Mouse (Mus musculus) skeletal muscle tissue, adult 2 months (tissue): ENCODE measurements at regions not wholly inside any gene's neighbourhood (a gene's known extent, or its start where the extent isn't known, plus 50 kb on each side); places are given as distances from the start of the nearest gene placed in this dataset.

Experiments used
- DNase-seq: peaks from one replicate; pipeline ENCODE4 v3.0.0-alpha.2; 2012; ENCODE audit warnings: low read depth, low spot score

- no peak for DNase-seq
These were observed 179.2 kb upstream of the Tas2r134 start for GRCm38 (mm10) chr2:51448121-51448520.

DNA sequence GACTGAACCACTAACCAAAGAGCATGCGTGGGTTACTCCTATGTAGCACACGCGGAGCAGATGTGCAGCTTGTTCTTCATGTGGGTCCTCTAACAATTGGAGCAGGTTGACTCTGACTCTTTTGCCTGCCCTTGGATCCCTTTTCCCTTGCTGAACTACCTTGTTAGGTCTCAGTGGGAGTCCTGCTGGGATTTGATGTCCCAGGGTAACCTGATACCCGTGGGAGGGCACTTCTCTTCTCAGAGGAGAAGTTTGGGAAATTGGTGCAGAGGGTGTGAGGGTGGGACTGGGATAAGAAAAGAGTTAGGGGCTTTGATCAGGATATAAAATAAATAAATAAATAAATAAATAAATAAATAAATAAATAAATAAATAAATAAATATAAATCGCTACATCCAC is 179.7 kb upstream of the Tas2r134 start:
- DNase-seq = no peak

- DNase-seq = no peak
These were observed 182.8 kb upstream of the Tas2r134 start for GRCm38 (mm10) chr2:51444386-51445080.

GRCm38 (mm10) chr2:51443946-51444345 is 183.4 kb upstream of the Tas2r134 start:
- DNase-seq = no peak

- no peak for DNase-seq
These were observed 188.3 kb upstream of the Tas2r134 start for GRCm38 (mm10) chr2:51439047-51439446.

DNA sequence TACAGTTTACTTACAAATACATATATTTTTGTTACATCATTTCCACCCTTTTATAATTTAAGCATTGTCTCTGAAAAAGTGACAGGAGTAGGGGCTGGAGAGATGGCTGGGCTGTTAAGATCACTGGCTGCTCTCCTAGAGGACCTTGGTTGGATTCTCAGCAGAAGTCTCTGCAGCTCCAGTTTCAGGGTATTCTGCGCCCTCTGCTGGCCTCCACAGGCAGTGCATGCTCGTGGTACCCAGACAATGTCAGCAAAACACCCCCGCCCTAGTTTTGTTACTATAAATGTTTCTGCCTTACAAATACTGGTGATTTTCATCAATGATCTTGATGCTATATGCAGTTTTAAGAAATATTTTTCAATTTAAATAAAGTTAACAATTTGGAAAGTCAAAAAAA is 190.7 kb upstream of the Tas2r134 start:
- DNase-seq = no peak

DNA sequence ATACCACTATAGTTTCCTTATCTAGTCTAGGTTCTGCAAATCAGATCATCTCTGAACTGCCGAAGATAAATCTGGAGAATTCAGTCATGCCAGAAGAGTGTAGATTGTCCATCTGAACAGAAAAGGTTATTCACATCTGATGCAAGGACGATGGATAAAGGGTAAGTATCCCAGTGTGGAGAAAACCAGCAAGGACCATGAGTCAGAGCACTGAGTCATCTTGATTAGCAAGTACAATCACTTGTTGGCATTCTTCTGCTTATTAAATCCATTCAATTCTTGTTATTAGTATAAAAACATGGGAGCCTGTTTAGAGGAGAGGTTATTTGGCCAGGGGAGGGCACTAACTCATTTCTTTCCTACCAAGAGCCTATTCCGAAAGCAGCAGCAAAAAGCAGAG is 195.7 kb upstream of the Tas2r134 start:
- no peak for DNase-seq

DNA sequence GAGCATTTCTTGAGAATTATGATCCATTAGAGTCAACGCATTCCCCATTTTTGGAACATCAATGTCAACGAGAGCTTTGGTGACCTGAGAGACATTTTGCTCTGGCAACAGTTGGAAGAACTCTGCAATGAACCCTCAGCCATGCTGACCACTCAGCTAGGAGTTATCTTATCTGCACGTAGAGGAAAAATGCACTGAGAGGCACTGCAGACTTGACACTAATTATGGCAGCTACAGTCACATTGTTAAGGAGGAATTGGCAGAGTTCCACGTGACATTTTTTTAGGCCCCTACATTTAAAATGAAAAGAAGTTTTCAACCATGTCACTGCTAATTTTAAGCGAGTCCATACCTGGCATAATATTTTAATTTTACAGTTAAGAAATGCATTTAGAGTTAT is 197.6 kb upstream of the Tas2r134 start:
- DNase-seq = no peak

- DNase-seq = no peak
These were observed 204.9 kb upstream of the Tas2r134 start for GRCm38 (mm10) chr2:51422442-51422841.

DNA sequence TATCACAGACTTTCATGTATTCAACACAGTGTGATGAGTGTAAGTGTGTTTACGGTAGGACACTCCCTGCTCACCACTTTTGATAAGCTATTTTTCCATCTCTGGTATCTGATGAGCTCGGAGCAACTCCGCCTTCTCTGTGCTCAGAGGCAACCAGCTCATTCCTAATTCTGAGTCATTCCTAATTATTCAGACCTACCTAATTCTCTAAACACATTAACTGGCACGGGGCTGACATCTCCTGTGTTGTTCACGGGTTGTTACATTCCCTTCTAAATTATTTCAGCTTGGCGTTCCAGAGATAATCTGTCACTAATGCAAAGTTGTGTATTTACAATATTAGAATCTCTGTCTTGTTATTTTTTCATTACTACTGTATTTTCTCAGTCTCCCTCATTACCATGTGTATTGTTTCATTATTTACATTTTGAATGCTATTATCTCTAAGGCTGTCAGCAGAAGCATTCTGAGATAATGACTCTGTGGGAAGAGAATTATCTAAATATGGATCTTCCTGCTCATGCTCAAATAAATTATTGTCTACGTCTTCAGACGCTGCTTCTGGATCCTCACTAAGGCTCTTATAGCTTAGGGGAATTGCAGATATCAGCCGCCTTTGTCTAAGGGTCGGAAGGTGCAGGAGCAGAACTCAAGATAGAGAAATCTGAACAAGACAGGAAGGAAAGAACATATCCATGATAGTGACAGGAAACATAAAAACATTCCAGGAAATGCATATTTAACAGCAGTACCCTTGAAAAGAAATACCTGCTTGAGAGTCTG is 209.2 kb upstream of the Tas2r134 start:
- DNase-seq = no peak

- DNase-seq = no peak
These were observed 238.9 kb upstream of the Tas2r134 start for GRCm38 (mm10) chr2:51388390-51388789.

- DNase-seq = no peak
These were observed 238.2 kb upstream of the Rnd3 start for GRCm38 (mm10) chr2:51387136-51387535.

DNA sequence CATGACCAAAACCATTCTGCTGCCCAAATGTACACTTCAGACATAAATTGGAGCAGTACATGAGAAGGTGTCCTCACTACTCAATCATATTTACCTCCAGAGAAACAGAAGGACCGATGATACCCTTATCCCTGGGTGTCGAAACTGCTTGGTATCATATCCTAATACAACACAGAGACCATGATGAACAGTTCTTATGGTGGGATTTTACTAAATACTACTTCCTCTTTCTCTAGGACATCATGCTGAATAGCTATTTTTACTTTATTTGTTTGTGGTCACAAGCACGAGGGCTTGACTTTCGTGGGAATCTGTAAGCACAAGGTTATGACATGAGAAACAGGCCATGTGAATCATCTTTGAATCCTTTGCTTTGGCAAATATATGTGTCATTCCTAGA is 227.7 kb upstream of the Rnd3 start:
- no peak for DNase-seq

- no peak for DNase-seq
These were observed 225.7 kb upstream of the Rnd3 start for GRCm38 (mm10) chr2:51374636-51375035.

GRCm38 (mm10) chr2:51372771-51373170 is 223.9 kb upstream of the Rnd3 start:
- DNase-seq = no peak

DNA sequence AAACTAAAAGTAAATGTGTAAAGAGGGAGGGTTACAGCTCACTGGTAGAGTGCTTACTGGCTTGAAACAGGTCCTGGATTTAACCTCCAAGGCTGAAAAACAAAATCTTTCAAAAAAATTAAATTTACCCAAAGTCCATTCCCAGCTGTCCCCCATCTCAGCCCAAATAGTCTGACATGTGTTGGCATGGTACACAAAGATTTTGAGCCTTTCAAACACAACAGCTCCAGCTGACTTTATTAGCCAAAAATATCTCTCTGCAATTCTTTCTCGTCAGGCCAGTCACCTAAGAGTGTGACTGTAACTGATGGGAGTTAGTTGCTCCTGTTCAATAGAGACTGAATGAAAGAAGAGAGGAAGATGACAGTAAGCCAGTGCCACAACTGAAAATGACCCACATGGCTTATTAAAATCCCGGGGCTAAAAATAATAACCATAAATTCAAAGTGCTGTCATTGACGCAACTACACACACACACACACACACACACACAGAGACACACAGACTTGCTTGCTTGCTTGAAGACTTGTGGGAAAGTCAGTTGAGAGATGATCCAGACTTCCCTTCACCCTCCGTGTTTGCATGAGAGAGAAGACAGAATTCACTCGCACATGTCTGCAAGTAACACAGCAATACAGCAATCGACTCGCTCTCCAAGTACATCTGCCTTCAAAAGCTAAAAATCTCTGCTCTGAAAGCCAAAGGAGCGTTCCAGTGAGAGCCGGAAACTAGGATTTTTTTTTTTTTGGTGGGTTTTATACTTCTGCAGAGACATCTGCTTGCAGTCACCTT is 214.1 kb upstream of the Rnd3 start:
- peak; percentile 24 for DNase-seq

DNA sequence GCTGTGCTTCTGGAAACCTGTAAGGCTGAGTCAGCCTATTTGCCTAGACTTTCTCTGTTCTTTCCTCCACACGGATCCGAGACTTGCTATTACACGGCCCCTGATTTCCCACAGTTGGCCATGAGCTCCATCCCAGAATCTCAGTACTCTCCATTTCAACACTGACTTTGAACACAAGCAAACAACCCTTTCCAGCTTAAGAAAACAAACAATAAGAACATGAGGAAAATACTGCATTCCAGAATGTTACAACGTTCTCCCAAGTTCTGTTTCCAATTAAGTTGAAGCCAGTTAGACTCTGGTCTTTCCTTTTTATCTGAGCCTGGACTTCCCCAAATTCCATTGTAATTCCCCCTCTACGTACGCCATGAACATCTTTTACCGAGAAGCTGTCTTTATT is 206.4 kb upstream of the Rnd3 start:
- no peak for DNase-seq

- no peak for DNase-seq
These were observed 205.9 kb upstream of the Rnd3 start for GRCm38 (mm10) chr2:51354800-51355199.

- DNase-seq = peak; percentile 13
These were observed 200.7 kb upstream of the Rnd3 start for GRCm38 (mm10) chr2:51349614-51350013.

GRCm38 (mm10) chr2:51348774-51349173 is 199.9 kb upstream of the Rnd3 start:
- no peak for DNase-seq

DNA sequence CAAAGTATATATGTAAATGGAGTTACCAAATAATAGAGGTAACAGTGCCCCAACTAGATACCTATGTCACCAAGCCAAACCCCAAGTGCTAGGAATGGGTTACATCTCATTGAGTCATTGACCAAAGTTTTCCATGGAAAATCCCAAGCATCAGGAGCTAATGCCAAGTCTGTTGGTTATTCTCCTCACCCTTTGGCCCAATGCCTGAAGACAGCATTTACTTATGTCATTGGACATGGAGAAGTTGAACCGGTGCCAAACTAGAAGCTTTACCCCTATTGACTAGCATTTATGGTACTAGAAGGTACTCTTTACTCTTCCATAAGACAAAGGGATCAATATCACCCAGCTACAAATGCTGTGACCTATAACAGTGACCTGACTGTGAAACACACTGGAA is 198.2 kb upstream of the Rnd3 start:
- no peak for DNase-seq

DNA sequence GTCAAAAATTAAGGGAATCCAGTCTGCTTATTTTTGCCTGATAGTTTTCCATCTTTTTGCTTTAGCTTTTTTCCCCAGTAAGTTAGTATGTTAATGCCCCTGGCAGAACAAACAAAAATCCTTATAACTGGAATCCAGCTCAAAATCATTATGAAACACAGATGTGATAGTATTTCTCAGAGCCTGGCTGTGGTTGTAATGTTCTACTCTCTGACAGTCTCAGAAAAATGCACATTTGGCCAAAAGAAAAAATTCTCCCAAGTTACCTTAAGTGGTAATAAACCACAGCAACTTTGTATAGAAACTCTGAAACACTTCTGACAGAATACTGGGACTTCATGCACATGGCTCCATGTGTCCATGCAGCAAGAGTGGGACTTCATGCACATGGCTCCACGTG is 193.5 kb upstream of the Rnd3 start:
- DNase-seq = no peak
